Mouse (Mus musculus) c-Kit-positive CD71-positive TER-119-negative erythroid progenitor cells, embryonic 14.5 days (primary cell): ENCODE results near the gene Vmn2r88.
"Not testable (repeated sequence)": the region's sequence is repeated elsewhere in the genome, so short reads cannot be mapped to it uniquely, and the experiment has no call there.

Experiments
- DNase-seq: peaks from one replicate; pipeline ENCODE4 v3.0.0-alpha.2; 2013; ENCODE audit warnings: low read depth

Gene Vmn2r88

GRCm38 (mm10) chr14:51410520-51410919 lies at the start of gene Vmn2r88:
Gene Vmn2r88, plus strand, starts transcription at chr14:51410820.
- no peak for DNase-seq

DNA sequence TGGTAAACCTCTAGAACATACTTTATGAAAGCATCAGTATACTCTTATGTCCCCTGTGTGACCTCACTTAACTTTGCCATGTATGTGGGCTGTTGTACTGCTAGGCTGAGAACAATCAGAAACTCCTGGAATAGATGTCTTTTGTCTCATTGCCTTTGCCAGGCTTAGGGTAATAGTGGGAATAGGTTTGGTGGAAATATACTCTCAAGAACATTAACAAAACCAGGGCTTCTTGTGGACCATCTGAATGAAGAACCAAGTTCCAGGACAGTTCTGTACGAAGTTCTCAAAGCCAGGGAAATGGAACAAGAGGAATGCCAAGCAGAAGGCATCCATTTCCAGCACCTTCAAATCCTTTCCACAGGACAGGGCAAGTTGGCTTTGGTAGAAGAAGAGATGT lies 49.2 kb upstream of the Vmn2r88 start, which contains the start of gene Gm7247:
TSS of gene Gm7247 (plus strand) at position 301 of the 400 bp plus-strand sequence.
- no peak for DNase-seq

DNA sequence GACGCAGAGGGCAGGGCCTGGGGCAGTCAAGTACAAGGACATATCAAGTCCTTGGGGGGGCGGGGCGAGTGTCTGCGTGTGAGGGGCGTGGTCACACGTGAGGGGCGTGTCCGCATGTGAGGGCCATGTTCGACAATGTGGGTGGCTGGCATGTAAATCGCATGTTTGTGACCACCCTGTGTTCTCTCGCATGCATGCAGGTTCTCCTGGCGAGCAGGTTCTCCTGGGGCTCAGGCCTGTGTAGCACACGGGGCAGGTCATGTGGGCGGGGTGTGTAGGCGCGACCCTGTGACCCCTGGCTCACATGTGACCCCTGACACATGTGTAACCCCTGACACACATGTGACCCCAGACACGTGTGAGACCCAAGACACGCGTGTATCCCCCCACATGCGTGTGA lies 27.8 kb upstream of the Vmn2r88 start:
- DNase-seq, result no peak

GRCm38 (mm10) chr14:51384351-51384750 lies 26.3 kb upstream of the Vmn2r88 start:
- DNase-seq, result no peak

DNA sequence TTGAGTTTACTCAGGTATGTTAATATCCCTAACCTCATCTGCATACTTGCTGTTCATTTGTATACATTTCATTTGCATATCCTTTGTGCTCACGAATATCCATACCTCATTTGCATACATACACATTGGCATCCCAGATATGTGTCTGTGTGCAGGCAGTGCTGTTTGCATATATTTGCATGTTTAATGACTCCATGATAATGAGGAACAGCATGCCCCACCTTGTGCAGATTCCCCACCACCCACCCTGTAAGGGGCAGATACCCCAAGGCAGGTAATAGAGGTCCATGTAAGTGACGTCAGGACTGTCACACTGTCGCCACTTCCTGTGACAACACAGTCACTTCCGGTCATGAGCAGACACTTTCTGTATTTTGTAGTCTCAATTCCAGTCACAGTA lies 24.9 kb upstream of the Vmn2r88 start:
- no peak for DNase-seq

- no peak for DNase-seq
These were observed 22.9 kb upstream of the Vmn2r88 start for GRCm38 (mm10) chr14:51387768-51388167.

DNA sequence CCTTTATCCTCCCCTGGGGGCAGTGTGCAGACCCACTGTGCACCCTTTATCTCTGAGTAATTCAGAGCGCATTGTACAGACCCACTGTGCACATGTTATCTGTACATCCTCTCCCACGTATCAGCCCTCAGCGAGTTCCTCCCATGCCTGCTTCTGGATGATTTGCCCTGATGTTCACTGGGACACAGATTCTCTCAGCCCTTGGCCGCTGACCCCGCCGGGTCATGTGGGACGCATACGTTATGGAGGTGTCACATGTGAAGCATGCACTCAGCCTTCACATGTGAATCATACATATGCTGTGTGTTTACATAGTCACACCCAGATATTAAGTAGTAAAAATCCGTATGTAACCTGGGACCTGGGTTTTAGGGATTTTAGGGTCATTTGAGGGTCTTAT lies 22.4 kb upstream of the Vmn2r88 start:
- DNase-seq, result no peak

- no peak for DNase-seq
These were observed 13.3 kb downstream of the Vmn2r88 start for GRCm38 (mm10) chr14:51423885-51424284.

DNA sequence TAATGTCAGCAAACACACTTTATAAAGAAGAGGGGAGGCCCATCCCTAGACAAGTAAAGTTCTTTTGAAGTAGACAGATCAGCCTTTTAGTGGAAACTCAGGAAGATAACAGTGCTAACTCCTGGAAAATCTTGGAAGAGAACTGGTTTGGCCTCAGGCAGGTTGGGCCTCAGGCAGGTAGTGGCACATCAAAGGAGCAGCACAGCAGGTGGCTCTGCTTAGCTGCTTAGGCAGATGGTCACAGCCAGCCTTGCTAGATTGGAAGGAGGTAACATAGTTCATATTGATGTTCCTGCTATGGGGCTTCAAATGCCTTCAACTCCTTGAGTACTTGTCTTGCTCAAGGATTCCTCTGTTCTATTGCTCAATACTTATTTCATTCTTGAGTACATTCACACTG lies 19.5 kb downstream of the Vmn2r88 start:
- not testable (repeated sequence) for DNase-seq

- no peak for DNase-seq
These were observed 23.9 kb downstream of the Vmn2r88 start for GRCm38 (mm10) chr14:51434546-51434945.

GRCm38 (mm10) chr14:51435020-51435419 lies 24.4 kb downstream of the Vmn2r88 start:
- DNase-seq, result no peak

- no peak for DNase-seq
These were observed 28.3 kb downstream of the Vmn2r88 start for GRCm38 (mm10) chr14:51438955-51439354.

DNA sequence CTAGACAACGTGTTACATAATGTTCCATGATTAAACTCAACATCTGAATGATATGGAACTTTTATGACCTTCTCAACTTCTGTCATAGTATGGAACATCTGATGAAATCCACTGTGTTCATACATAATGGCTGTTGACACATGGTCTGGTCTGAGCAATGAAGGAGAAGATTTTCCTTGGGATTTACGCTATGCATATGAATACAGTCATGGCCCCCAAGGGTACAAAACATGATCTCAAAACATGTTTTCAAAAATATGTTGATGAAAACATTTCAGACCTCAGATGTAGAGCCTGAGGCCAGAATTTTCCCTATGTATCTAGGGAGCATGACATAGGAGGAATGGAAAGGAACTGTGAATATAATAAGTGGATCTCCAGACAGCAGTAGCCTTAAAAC lies 40.9 kb downstream of the Vmn2r88 start, which contains the start of gene Vmn2r89:
TSS of gene Vmn2r89 (plus strand) at position 301 of the 400 bp plus-strand sequence.
- not testable (repeated sequence) for DNase-seq
